Mouse (Mus musculus): ENCODE results near the gene Olah. TPM values are rescaled to one million over a fixed set of nuclear protein-coding genes. Genes with fewer than 3 reads are reported as not detected.

The Olah gene
- not detected in 2 replicates for polyA plus RNA-seq (2012; rRNA removed)

GRCm38 (mm10) chr2:3397110-3397509 is at the start of gene Olah:
Olah (minus strand) TSS chr2:3397210.

GRCm38 (mm10) chr2:3423841-3424578 is 27.0 kb upstream of the Olah start, which contains the start of gene Dclre1c:
Dclre1c (plus strand) TSS chr2:3424131.

DNA sequence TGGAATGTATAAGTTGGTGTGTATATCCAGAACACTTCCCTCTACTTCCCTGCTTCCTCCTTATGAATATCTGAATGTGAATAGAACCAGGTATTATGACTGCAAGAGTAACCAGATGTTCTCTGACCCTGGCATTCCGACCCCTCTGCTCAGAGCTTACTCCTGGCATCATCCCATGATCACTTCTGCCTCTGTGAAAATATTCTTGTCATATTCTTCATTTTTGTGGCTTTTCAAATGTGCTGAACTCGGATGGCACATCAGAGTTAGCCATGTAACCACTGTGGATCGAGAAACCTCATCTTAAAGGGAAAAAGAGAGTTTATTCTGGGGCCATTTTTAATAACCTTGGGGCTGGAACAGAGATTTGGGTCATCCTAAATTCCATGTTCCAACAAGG is 25.5 kb upstream of the Olah start, which contains the start of gene Meig1:
Gene Meig1, minus strand, starts transcription at position 101 of the 400 bp plus-strand sequence.

GRCm38 (mm10) chr2:3335611-3336301 is 61.3 kb downstream of the Olah start, which contains the start of gene Acbd7:
Acbd7 (plus strand) TSS chr2:3336168.

DNA sequence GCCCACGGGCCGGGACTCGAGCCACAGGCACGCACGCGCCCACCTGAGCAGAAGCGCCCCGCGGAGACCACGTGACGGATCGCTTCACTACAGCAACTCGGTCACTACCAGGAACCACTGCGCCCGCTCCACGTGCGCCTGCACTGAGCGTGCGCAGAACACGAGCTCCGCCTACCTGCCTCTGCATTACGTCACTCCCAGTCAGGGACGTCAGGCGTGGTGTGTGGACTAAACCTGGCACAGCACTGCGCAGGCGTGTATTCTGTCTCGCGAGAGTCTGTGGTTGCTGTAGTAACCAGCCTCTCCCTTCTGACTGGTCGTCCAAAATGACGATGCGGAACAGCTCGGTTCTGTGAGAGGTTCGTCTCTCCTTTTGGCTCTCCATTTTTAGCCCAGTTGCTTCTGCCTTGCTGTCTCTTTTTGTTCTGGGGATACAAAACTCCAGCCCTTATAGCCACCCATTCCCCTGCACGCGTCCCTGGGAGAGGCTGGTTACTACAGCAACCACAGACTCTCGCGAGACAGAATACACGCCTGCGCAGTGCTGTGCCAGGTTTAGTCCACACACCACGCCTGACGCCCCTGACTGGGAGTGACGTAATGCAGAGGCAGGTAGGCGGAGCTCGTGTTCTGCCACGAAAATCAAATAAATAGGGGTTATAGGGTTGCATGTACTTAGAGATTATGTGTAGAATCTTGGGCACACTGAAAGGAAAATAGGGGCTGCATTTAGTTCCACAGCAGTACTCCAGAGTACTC is 64.3 kb downstream of the Olah start, which contains the start of gene Rpp38:
Gene Rpp38, minus strand, starts transcription at position 160 of the 759 bp plus-strand sequence.

Other genes starting within 250 kb of the Olah start
- 5.0 and 5.9 TPM in 2 replicates for gene Nmt2, start 113.0 kb downstream of the Olah start, polyA plus RNA-seq (2012; rRNA removed)
- 9.2 and 10.5 TPM in 2 replicates for gene Rpp38, start 64.6 kb downstream of the Olah start, polyA plus RNA-seq (2012; rRNA removed)
- gene Acbd7, start 61.0 kb downstream of the Olah start, polyA plus RNA-seq (2012; rRNA removed), result 0.37 and 0.51 TPM in 2 replicates
- gene Meig1, start 25.4 kb upstream of the Olah start, polyA plus RNA-seq (2012; rRNA removed), result not detected in 2 replicates
- 4.4 and 5.6 TPM in 2 replicates for gene Dclre1c, start 26.9 kb upstream of the Olah start, polyA plus RNA-seq (2012; rRNA removed)
- gene Suv39h2, start 77.8 kb upstream of the Olah start, polyA plus RNA-seq (2012; rRNA removed), result 3.8 and 4.5 TPM in 2 replicates
- gene Gm45902, start 115.6 kb upstream of the Olah start, polyA plus RNA-seq (2012; rRNA removed), result 1.0 and 1.4 TPM in 2 replicates
- 51.9 and 56.0 TPM in 2 replicates for gene Hspa14, start 115.6 kb upstream of the Olah start, polyA plus RNA-seq (2012; rRNA removed)
- gene Cdnf, start 115.8 kb upstream of the Olah start, polyA plus RNA-seq (2012; rRNA removed), result 0.28 and 0.33 TPM in 2 replicates
- 9.0 and 11.5 TPM in 2 replicates for gene Fam107b, start 173.3 kb upstream of the Olah start, polyA plus RNA-seq (2012; rRNA removed)

Data from liver, embryonic 14 days (tissue).